ENCODE assay signal across 18 mouse cellular contexts in the genomic region with DNA sequence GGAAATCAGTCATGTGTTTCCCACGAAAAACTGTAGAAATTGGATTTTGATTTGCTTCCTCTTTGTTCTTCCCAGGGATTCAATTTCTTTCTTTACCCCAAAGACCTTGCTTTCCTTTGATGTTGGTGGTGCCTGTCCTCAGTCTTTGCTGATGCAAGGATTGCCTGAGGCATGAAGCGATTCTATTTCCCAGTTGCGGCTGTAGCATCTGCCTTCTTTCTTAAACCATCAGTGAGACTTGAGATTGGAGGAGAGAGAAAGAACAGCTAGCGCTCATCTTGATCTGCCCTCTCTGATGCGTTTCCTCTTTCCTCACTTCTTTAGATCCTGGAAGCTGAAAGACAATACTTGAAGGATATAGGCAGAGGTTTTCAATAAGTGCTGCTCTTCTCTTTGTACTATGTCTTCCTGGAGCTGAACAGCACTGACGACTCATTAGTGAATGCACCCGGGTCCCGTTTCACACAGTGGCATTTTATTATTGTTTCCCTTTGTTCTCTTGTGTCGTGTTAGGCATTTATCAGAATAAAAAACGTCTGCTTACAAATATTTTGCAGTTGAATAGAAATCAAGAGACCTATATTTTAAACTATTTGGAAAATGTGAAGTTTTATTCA.
DNase-seq lines count a peak whose midpoint lies in the region; ATAC-seq lines count a peak whose summit lies in the region.
"Had no signal": no experiment of that assay in that cellular context is flagged by ENCODE, and none has a peak within 500 bp of the region (broad histone marks: within the 10 kb centered on the region; RNA-seq: fewer than 3 reads in every experiment).

No protein-coding gene starts in this region.

- H3K9me3 ChIP-seq in forebrain, embryonic 14.5 days (replicated peaks; ENCODE audit: control insufficient read depth, low read length), result no peaks in the 10 kb centered on the region
- H3K9me3 ChIP-seq in forebrain, embryonic 12.5 days, result no peaks in the 10 kb centered on the region
- H3K9me3 ChIP-seq in hindbrain, embryonic 12.5 days (replicated peaks), result no peaks in the 10 kb centered on the region
- H3K9me3 ChIP-seq in midbrain, embryonic 11.5 days (ENCODE audit: control insufficient read depth, low read length), result no peaks in the 10 kb centered on the region
- no peaks in the 10 kb centered on the region for H3K9me3 ChIP-seq in neural tube, embryonic 13.5 days
- H3K9me3 ChIP-seq: limb, embryonic 12.5 days; stomach, embryonic 15.5 days had no signal

- H3K4me3 ChIP-seq in forebrain, embryonic 14.5 days (ENCODE audit: low read depth, low read length), result no peak overlapping the region
- H3K4me3 ChIP-seq in forebrain, embryonic 12.5 days (replicated peaks), result no peak overlapping the region
- no peak overlapping the region for H3K4me3 ChIP-seq in hindbrain, embryonic 12.5 days
- no peak overlapping the region for H3K4me3 ChIP-seq in midbrain, embryonic 11.5 days (ENCODE audit: low read depth, low read length)
- no peak overlapping the region for H3K4me3 ChIP-seq in neural tube, embryonic 13.5 days
- H3K4me3 ChIP-seq: left cerebral cortex, adult 2 months; limb, embryonic 12.5 days; stomach, embryonic 15.5 days had no signal

- H3K36me3 ChIP-seq in forebrain, embryonic 14.5 days (ENCODE audit: control insufficient read depth, insufficient read depth, low read length), result no peaks in the 10 kb centered on the region
- H3K36me3 ChIP-seq in forebrain, embryonic 12.5 days (replicated peaks), result no peaks in the 10 kb centered on the region
- H3K36me3 ChIP-seq in hindbrain, embryonic 12.5 days, result no peaks in the 10 kb centered on the region
- no peaks in the 10 kb centered on the region for H3K36me3 ChIP-seq in midbrain, embryonic 11.5 days (ENCODE audit: control insufficient read depth, insufficient read depth, low read length)
- no peaks in the 10 kb centered on the region for H3K36me3 ChIP-seq in neural tube, embryonic 13.5 days
- H3K36me3 ChIP-seq: limb, embryonic 12.5 days; stomach, embryonic 15.5 days had no signal

- no peak overlapping the region for H3K27ac ChIP-seq in forebrain, embryonic 14.5 days (ENCODE audit: low read depth, low read length)
- H3K27ac ChIP-seq in forebrain, embryonic 12.5 days, result no peak overlapping the region
- peak overlapping the region; percentile 55 for H3K27ac ChIP-seq in hindbrain, embryonic 12.5 days
- H3K27ac ChIP-seq in midbrain, embryonic 11.5 days (ENCODE audit: low read depth, low read length), result no peak overlapping the region
- H3K27ac ChIP-seq in neural tube, embryonic 13.5 days (replicated peaks), result 0 out of 2 replicates have a peak overlapping the region, but pooled peaks have one; percentile 24
- H3K27ac ChIP-seq: left cerebral cortex, adult 2 months; limb, embryonic 12.5 days; liver, embryonic 14.5 days; stomach, embryonic 15.5 days had no signal

- peak; percentile 17 for DNase-seq in forebrain, embryonic 14.5 days (ENCODE audit: low spot score)
- DNase-seq in midbrain, embryonic 11.5 days (ENCODE audit: low spot score, missing footprints), result peak; percentile 85
- no peak for DNase-seq in thymus, adult 18-20 months
- DNase-seq in frontal cortex, adult 2 months (ENCODE audit: extremely low spot score in 1 of 2, low spot score in 1 of 2), result no peak
- DNase-seq in heart, postnatal 10 days, result no peak
- DNase-seq: adrenal gland, adult 2 months; cerebellum, adult 18-20 months; forebrain, postnatal 0 days; kidney, adult 8-10 months; kidney, postnatal 25 days had no signal

- no peaks in the 10 kb centered on the region for H3K4me1 ChIP-seq in forebrain, embryonic 14.5 days (ENCODE audit: control insufficient read depth, insufficient read depth, low read length)
- H3K4me1 ChIP-seq in forebrain, embryonic 12.5 days, result no peaks in the 10 kb centered on the region
- no peaks in the 10 kb centered on the region for H3K4me1 ChIP-seq in hindbrain, embryonic 12.5 days
- H3K4me1 ChIP-seq in midbrain, embryonic 11.5 days (ENCODE audit: control insufficient read depth, insufficient read depth, low read length), result no peaks in the 10 kb centered on the region
- peaks cover 3% of the 10 kb centered on the region; the same call in 1 of the 2 replicates for H3K4me1 ChIP-seq in neural tube, embryonic 13.5 days (replicated peaks)
- H3K4me1 ChIP-seq: limb, embryonic 12.5 days; stomach, embryonic 15.5 days had no signal

- intact Hi-C loops in heart, postnatal 10 days (cut with DNase I), result no loop called here

- no peak overlapping the region for H3K4me2 ChIP-seq in forebrain, embryonic 14.5 days (ENCODE audit: low read length)
- no peak overlapping the region for H3K4me2 ChIP-seq in forebrain, embryonic 12.5 days
- H3K4me2 ChIP-seq in hindbrain, embryonic 12.5 days (replicated peaks), result peak overlapping the region; percentile 14; the same call in 1 of the 2 replicates
- H3K4me2 ChIP-seq in midbrain, embryonic 11.5 days, result no peak overlapping the region
- peak overlapping the region; percentile 27; the same call in 1 of the 2 replicates for H3K4me2 ChIP-seq in neural tube, embryonic 13.5 days
- H3K4me2 ChIP-seq: limb, embryonic 12.5 days; stomach, embryonic 15.5 days had no signal

- H3K9ac ChIP-seq in forebrain, embryonic 14.5 days (ENCODE audit: low read length), result no peak overlapping the region
- no peak overlapping the region for H3K9ac ChIP-seq in forebrain, embryonic 12.5 days
- no peak overlapping the region for H3K9ac ChIP-seq in hindbrain, embryonic 12.5 days
- H3K9ac ChIP-seq in midbrain, embryonic 11.5 days (ENCODE audit: low read length), result no peak overlapping the region
- H3K9ac ChIP-seq in neural tube, embryonic 13.5 days, result no peak overlapping the region
- H3K9ac ChIP-seq: forebrain, postnatal 0 days; limb, embryonic 12.5 days; liver, embryonic 14.5 days; stomach, embryonic 15.5 days had no signal

- H3K27me3 ChIP-seq in forebrain, embryonic 14.5 days (replicated peaks; ENCODE audit: control insufficient read depth, insufficient read depth, low read length), result no peaks in the 10 kb centered on the region
- no peaks in the 10 kb centered on the region for H3K27me3 ChIP-seq in forebrain, embryonic 12.5 days
- H3K27me3 ChIP-seq in hindbrain, embryonic 12.5 days, result no peaks in the 10 kb centered on the region
- H3K27me3 ChIP-seq in midbrain, embryonic 11.5 days (ENCODE audit: control insufficient read depth, insufficient read depth, low read length), result no peaks in the 10 kb centered on the region
- no peaks in the 10 kb centered on the region for H3K27me3 ChIP-seq in neural tube, embryonic 13.5 days
- H3K27me3 ChIP-seq: CH12.LX; limb, embryonic 12.5 days; stomach, embryonic 15.5 days had no signal

- WGBS in forebrain, embryonic 14.5 days, result 36% methylated on average over 10 of the region's 10 CpGs
- 35% methylated on average over 10 of the region's 10 CpGs for WGBS in forebrain, embryonic 12.5 days
- 41% methylated on average over 10 of the region's 10 CpGs for WGBS in hindbrain, embryonic 12.5 days
- WGBS in midbrain, embryonic 11.5 days, result 45% methylated on average over 10 of the region's 10 CpGs
- WGBS in neural tube, embryonic 13.5 days, result 29% methylated on average over 10 of the region's 10 CpGs

- ATAC-seq in forebrain, embryonic 14.5 days, result no peak
- ATAC-seq in forebrain, embryonic 12.5 days (ENCODE audit: low FRiP score), result no peak
- ATAC-seq in hindbrain, embryonic 12.5 days (ENCODE audit: low FRiP score), result peak; percentile 61
- 0 out of 2 replicates have a peak, but pooled peaks have one; percentile 44 for ATAC-seq in midbrain, embryonic 11.5 days (ENCODE audit: low FRiP score)
- ATAC-seq in neural tube, embryonic 13.5 days (ENCODE audit: low read depth), result no peak
- ATAC-seq: forebrain, postnatal 0 days had no signal

Comparison
In these comparisons a context has a peak if more than half of its experiments do, and no peak if none do; other contexts are left out.
1. ATAC-seq: peak in hindbrain, embryonic 12.5 days (single experiment) and midbrain, embryonic 11.5 days (single experiment); none in forebrain, embryonic 14.5 days (single experiment), forebrain, embryonic 12.5 days (single experiment) and neural tube, embryonic 13.5 days (single experiment).
2. DNase-seq: peak in forebrain, embryonic 14.5 days (single experiment) and midbrain, embryonic 11.5 days (single experiment); none in thymus, adult 18-20 months (0 of 2), frontal cortex, adult 2 months (0 of 2) and heart, postnatal 10 days (0 of 2).
3. H3K27ac ChIP-seq: peak in hindbrain, embryonic 12.5 days (single experiment) and neural tube, embryonic 13.5 days (single experiment); none in forebrain, embryonic 14.5 days (single experiment), forebrain, embryonic 12.5 days (single experiment) and midbrain, embryonic 11.5 days (single experiment).
4. H3K4me2 ChIP-seq: peak in hindbrain, embryonic 12.5 days (single experiment) and neural tube, embryonic 13.5 days (single experiment); none in forebrain, embryonic 14.5 days (single experiment), forebrain, embryonic 12.5 days (single experiment) and midbrain, embryonic 11.5 days (single experiment).